Mouse (Mus musculus) MEL (cell line): ENCODE measurements at regions not wholly inside any gene's neighbourhood (a gene's known extent, or its start where the extent isn't known, plus 50 kb on each side); places are given as distances from the start of the nearest gene placed in this dataset.

ENCODE experiments used
- DNase-seq: peaks from one replicate; pipeline ENCODE4 v3.0.0; 2011; ENCODE audit warnings: low read depth, low spot score
- H3K27ac ChIP-seq: 2 replicates; pipeline ENCODE4 v1.5.1; 2012; ENCODE audit warnings: low read depth, mild to moderate bottlenecking, control low read depth, low read length, moderate library complexity; ENCODE audit not compliant: control insufficient read depth
- H3K27me3 ChIP-seq, 2 experiments: fragments of 150-350 bp in 1 of 2; sonication (generic) in 1 of 2; 2 replicates each; pipeline ENCODE4 v1.6.1; 2012; ENCODE audit warnings: low read length in 2 of 2, mild to moderate bottlenecking in 2 of 2, improper control_type of control experiment in 1 of 2, moderate library complexity in 1 of 2; ENCODE audit not compliant: insufficient read depth in 2 of 2, control insufficient read depth in 1 of 2
- H3K36me3 ChIP-seq, 2 experiments: 2 replicates each; pipeline ENCODE4 v1.6.1; 2012 to 2014; ENCODE audit warnings: low read length in 2 of 2, improper control_type of control experiment in 1 of 2, inconsistent platforms in 1 of 2, mild to moderate bottlenecking in 1 of 2; ENCODE audit not compliant: insufficient read depth in 2 of 2, control insufficient read depth in 1 of 2
- H3K4me1 ChIP-seq, 2 experiments: fragments of 150-350 bp in 1 of 2; sonication (generic) in 1 of 2; 2 replicates each; pipeline ENCODE4 v1.6.1; 2012; ENCODE audit warnings: low read length in 2 of 2, improper control_type of control experiment in 1 of 2, mild to moderate bottlenecking in 1 of 2; ENCODE audit not compliant: insufficient read depth in 2 of 2, control insufficient read depth in 1 of 2
- H3K4me3 ChIP-seq, 2 experiments: fragments of 150-350 bp in 1 of 2; sonication (generic) in 1 of 2; 2 replicates each; pipeline ENCODE4 v1.5.1; 2012; ENCODE audit warnings: low read depth in 2 of 2, low read length in 2 of 2, mild to moderate bottlenecking in 2 of 2, moderate library complexity in 2 of 2, control low read depth in 1 of 2, improper control_type of control experiment in 1 of 2; ENCODE audit not compliant: control insufficient read depth in 1 of 2, insufficient read depth in 1 of 2
- H3K79me2 ChIP-seq: 2 replicates; pipeline ENCODE4 v1.6.1; 2012; ENCODE audit warnings: mild to moderate bottlenecking, low read length, moderate library complexity; ENCODE audit not compliant: control insufficient read depth, poor library complexity, insufficient read depth
- H3K9ac ChIP-seq: 2 replicates; pipeline ENCODE4 v1.6.1; 2012; ENCODE audit warnings: low read depth, mild to moderate bottlenecking, control low read depth, low read length, moderate library complexity; ENCODE audit not compliant: control insufficient read depth, poor library complexity, severe bottlenecking
- H3K9me3 ChIP-seq: fragments of 150-350 bp; sonication (generic); replicated peaks from 2 replicates; pipeline ENCODE4 v1.6.1; 2012; ENCODE audit warnings: mild to moderate bottlenecking, low read length, improper control_type of control experiment, moderate library complexity; ENCODE audit not compliant: insufficient read depth
- BHLHE40 ChIP-seq: IDR thresholded peaks from 2 replicates; pipeline ENCODE4 v1.6.1; 2012; ENCODE audit warnings: low read depth, mild to moderate bottlenecking, inconsistent platforms, low read length, improper control_type of control experiment, borderline replicate concordance
- CHD1 ChIP-seq: IDR thresholded peaks from 2 replicates; pipeline ENCODE4 v1.6.1; 2012; ENCODE audit warnings: low read depth, mild to moderate bottlenecking, inconsistent platforms, low read length, improper control_type of control experiment
- EP300 ChIP-seq, 2 experiments: IDR thresholded peaks; 2 replicates each; pipeline ENCODE4 v1.6.1; 2011; ENCODE audit warnings: improper control_type of control experiment in 2 of 2, low read length in 2 of 2, low read depth in 1 of 2, mild to moderate bottlenecking in 1 of 2
- JUND ChIP-seq: IDR thresholded peaks from 2 replicates; pipeline ENCODE4 v1.6.1; 2011; ENCODE audit warnings: low read depth, mild to moderate bottlenecking, improper control_type of control experiment, low read length
- KAT2A ChIP-seq: conservative IDR thresholded peaks from 2 replicates; pipeline ENCODE4 v1.6.1; 2012; ENCODE audit warnings: low read depth, low read length, improper control_type of control experiment, inconsistent platforms
- MAX ChIP-seq: IDR thresholded peaks from 2 replicates; pipeline ENCODE4 v1.6.1; 2011; ENCODE audit warnings: low read length, improper control_type of control experiment
- MAZ ChIP-seq: IDR thresholded peaks from 2 replicates; pipeline ENCODE4 v1.6.1; 2012; ENCODE audit warnings: low read depth, mild to moderate bottlenecking, inconsistent platforms, low read length, improper control_type of control experiment
- MYC ChIP-seq: IDR thresholded peaks from 2 replicates; pipeline ENCODE4 v1.6.1; 2011; ENCODE audit warnings: low read depth, mild to moderate bottlenecking, low read length, improper control_type of control experiment, moderate library complexity
- NELFE ChIP-seq: IDR thresholded peaks from 2 replicates; pipeline ENCODE4 v1.6.1; 2011; ENCODE audit warnings: low read depth, low read length, improper control_type of control experiment
- NRF1 ChIP-seq: IDR thresholded peaks from 2 replicates; pipeline ENCODE4 v1.6.1; 2014; ENCODE audit warnings: low read depth, mild to moderate bottlenecking, inconsistent platforms, low read length, improper control_type of control experiment, moderate library complexity; ENCODE audit not compliant: poor library complexity, insufficient read depth, severe bottlenecking
- SMC3 ChIP-seq: IDR thresholded peaks from 2 replicates; pipeline ENCODE4 v1.6.1; 2011; ENCODE audit warnings: low read depth, low read length, improper control_type of control experiment
- TAL1 ChIP-seq: IDR thresholded peaks from 2 replicates; pipeline ENCODE4 v1.6.1; 2012; ENCODE audit warnings: mild to moderate bottlenecking, inconsistent platforms, low read length, moderate library complexity, mixed read lengths
- TBP ChIP-seq: IDR thresholded peaks from 2 replicates; pipeline ENCODE4 v1.8.0; 2011; ENCODE audit warnings: low read depth, low read length, improper control_type of control experiment
- TCF12 ChIP-seq: IDR thresholded peaks from 2 replicates; pipeline ENCODE4 v1.6.1; 2014; ENCODE audit warnings: low read depth, mild to moderate bottlenecking, inconsistent platforms, low read length, improper control_type of control experiment, moderate library complexity
- UBTF ChIP-seq: IDR thresholded peaks from 2 replicates; pipeline ENCODE4 v1.6.1; 2012; ENCODE audit warnings: low read depth, mild to moderate bottlenecking, inconsistent platforms, low read length, improper control_type of control experiment, moderate library complexity, borderline replicate concordance; ENCODE audit not compliant: insufficient read depth
- ZC3H11A ChIP-seq: IDR thresholded peaks from 2 replicates; pipeline ENCODE4 v1.6.1; 2012; ENCODE audit warnings: low read depth, mild to moderate bottlenecking, inconsistent platforms, low read length, improper control_type of control experiment

GRCm38 (mm10) chr16:86015336-86015735 lies 113.7 kb upstream of the Adamts5 start:
- no peak overlapping the region for H3K4me3 ChIP-seq
- no peaks in the 10 kb centered on the region for H3K27me3 ChIP-seq
- H3K4me1 ChIP-seq: no peaks in the 10 kb centered on the region
- no peaks in the 10 kb centered on the region for H3K36me3 ChIP-seq
- no peaks in the 10 kb centered on the region for H3K79me2 ChIP-seq
- no peak for DNase-seq
- no peaks in the 10 kb centered on the region for H3K9me3 ChIP-seq
- H3K9ac ChIP-seq: no peak overlapping the region
- H3K27ac ChIP-seq: no peak overlapping the region
- TF ChIP-seq CHD1: no peak

GRCm38 (mm10) chr16:86011051-86011450 lies 109.4 kb upstream of the Adamts5 start:
- Histone ChIP-seq H3K27me3 (no peaks in the 10 kb centered on the region), H3K79me2 (no peaks in the 10 kb centered on the region), H3K36me3 (no peaks in the 10 kb centered on the region), H3K9me3 (no peaks in the 10 kb centered on the region), H3K27ac (no peak overlapping the region), H3K9ac (no peak overlapping the region), H3K4me3 (no peak overlapping the region), H3K4me1 (no peaks in the 10 kb centered on the region)
- TF ChIP-seq TBP (no peak), KAT2A (no peak), TCF12 (no peak)
- DNase-seq: no peak

GRCm38 (mm10) chr16:86009638-86010329 lies 108.2 kb upstream of the Adamts5 start:
- Histone ChIP-seq H3K79me2 (no peaks in the 10 kb centered on the region), H3K9me3 (no peaks in the 10 kb centered on the region), H3K9ac (no peak overlapping the region), H3K36me3 (no peaks in the 10 kb centered on the region), H3K4me3 (no peak overlapping the region), H3K4me1 (no peaks in the 10 kb centered on the region), H3K27ac (no peak overlapping the region), H3K27me3 (no peaks in the 10 kb centered on the region)
- no peak for DNase-seq
- TF ChIP-seq MAZ: no peak
- no peak for TF ChIP-seq NRF1
- TF ChIP-seq NELFE: no peak
- no peak for TF ChIP-seq JUND
- no peak for TF ChIP-seq KAT2A
- no peak for TF ChIP-seq BHLHE40

- Histone ChIP-seq H3K27ac (no peak overlapping the region), H3K79me2 (no peaks in the 10 kb centered on the region)
- TF ChIP-seq ZC3H11A (no peak), UBTF (no peak), BHLHE40 (no peak), SMC3 (no peak), MAX (no peak), EP300 (IDR thresholded peaks at IDR 0.05; ENCODE audit: low read depth in 1 of 2, low read length in 2 of 2) (no peak), TAL1 (no peak), MYC (no peak)
- TF ChIP-seq, all 39 proteins: peak for 0
- Histone ChIP-seq H3K27me3 (no peaks in the 10 kb centered on the region), H3K4me3 (no peak overlapping the region), H3K4me1 (no peaks in the 10 kb centered on the region), H3K9me3 (no peaks in the 10 kb centered on the region), H3K9ac (no peak overlapping the region), H3K36me3 (no peaks in the 10 kb centered on the region)
- DNase-seq: no peak
Observed at GRCm38 (mm10) chr16:86007799-86008198, 106.2 kb upstream of the Adamts5 start.
